Mouse (Mus musculus): ENCODE measurements around the gene Mfn2. TPM values are rescaled to one million over a fixed set of nuclear protein-coding genes. Genes with fewer than 3 reads are reported as not detected.

Gene Mfn2
- polyA plus RNA-seq, 1 experiment: 17.0 TPM

- no peak for TF ChIP-seq GATA1 (IDR thresholded peaks at IDR 0.05; ENCODE audit: low read length)
Measured at GRCm38 (mm10) chr4:147850776-147851175, 53.7 kb downstream of the Mfn2 start.

GRCm38 (mm10) chr4:147848584-147848991, 55.9 kb downstream of the Mfn2 start:
- no peak for TF ChIP-seq GATA1 (IDR thresholded peaks at IDR 0.05; ENCODE audit: low read length)

GRCm38 (mm10) chr4:147847614-147848583, 56.6 kb downstream of the Mfn2 start, which contains the start of gene Zfp933:
TSS of gene Zfp933 (minus strand) at chr4:147848366.
- no peak for TF ChIP-seq GATA1 (IDR thresholded peaks at IDR 0.05; ENCODE audit: low read length)

GRCm38 (mm10) chr4:147842871-147843270, 61.6 kb downstream of the Mfn2 start:
- no peak for TF ChIP-seq GATA1 (IDR thresholded peaks at IDR 0.05; ENCODE audit: low read length)

- no peak for TF ChIP-seq GATA1 (IDR thresholded peaks at IDR 0.05; ENCODE audit: low read length)
Measured at GRCm38 (mm10) chr4:147824389-147824788, 80.1 kb downstream of the Mfn2 start.

Other genes starting within 250 kb of the Mfn2 start
- gene Zfp534, start 202.2 kb downstream of the Mfn2 start, polyA plus RNA-seq (2012): not detected in 2 replicates
- 1.6 and 1.7 TPM in 2 replicates for gene Zfp984, start 94.9 kb downstream of the Mfn2 start, polyA plus RNA-seq (2012)
- gene Zfp933, start 56.3 kb downstream of the Mfn2 start, polyA plus RNA-seq (2012): 0.06 and 0.10 TPM in 2 replicates
- 0.04 and 0.08 TPM in 2 replicates for gene Miip, start 35.9 kb downstream of the Mfn2 start, polyA plus RNA-seq (2012)
- gene Fv1, start 35.7 kb downstream of the Mfn2 start, polyA plus RNA-seq (2012): not detected in 2 replicates
- gene Plod1, start 32.1 kb upstream of the Mfn2 start, polyA plus RNA-seq (2012): 1.9 TPM in 2 replicates
- 71.1 and 78.9 TPM in 2 replicates for gene 2510039O18Rik, start 36.2 kb upstream of the Mfn2 start, polyA plus RNA-seq (2012)
- gene Nppb, start 81.1 kb upstream of the Mfn2 start, polyA plus RNA-seq (2012): not detected in 2 replicates
- gene Nppa, start 96.0 kb upstream of the Mfn2 start, polyA plus RNA-seq (2012): not detected in 2 replicates
- 3.5 and 4.1 TPM in 2 replicates for gene Clcn6, start 134.1 kb upstream of the Mfn2 start, polyA plus RNA-seq (2012)
- gene Mthfr, start 134.4 kb upstream of the Mfn2 start, polyA plus RNA-seq (2012): 9.9 and 11.2 TPM in 2 replicates
- gene Agtrap, start 183.3 kb upstream of the Mfn2 start, polyA plus RNA-seq (2012): 3.1 and 3.2 TPM in 2 replicates
- 28.7 and 35.5 TPM in 2 replicates for gene Mad2l2, start 225.7 kb upstream of the Mfn2 start, polyA plus RNA-seq (2012)
- not detected in 2 replicates for gene Draxin, start 226.0 kb upstream of the Mfn2 start, polyA plus RNA-seq (2012)
- 68.5 and 76.1 TPM in 2 replicates for gene Fbxo6, start 247.4 kb upstream of the Mfn2 start, polyA plus RNA-seq (2012)